8 mouse cellular contexts compared by ENCODE assay signal in the genomic region with DNA sequence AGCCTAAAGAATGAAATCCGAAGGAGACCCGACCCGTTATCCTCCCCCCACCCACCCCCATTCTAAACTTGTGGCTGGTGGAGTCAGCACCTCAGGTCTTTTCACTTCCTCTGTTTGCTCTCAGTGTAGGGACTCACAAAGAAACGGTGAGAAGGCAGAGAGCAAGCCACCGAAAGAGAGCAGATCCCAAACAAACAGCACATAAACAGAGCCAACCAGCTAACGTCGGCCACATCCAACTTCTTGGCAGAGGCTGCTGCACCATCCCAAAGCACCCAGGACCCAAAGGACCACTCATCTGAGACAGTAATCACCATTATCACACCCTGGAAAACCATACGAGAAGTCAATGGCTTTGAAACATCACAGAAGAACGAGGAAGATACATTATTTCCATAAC. TPM values are rescaled to one million over a fixed set of nuclear protein-coding genes. Genes with fewer than 3 reads are reported as not detected.
A peak's percentile ranks its signal among the peaks of the same experiment; 100 is the strongest.
DNase-seq lines count a peak whose midpoint lies in the region; ATAC-seq and TF ChIP-seq lines count a peak whose summit lies in the region.

No protein-coding gene starts in this region.

- in situ Hi-C loops in ES-E14 (cut with MboI; ENCODE audit: low sequenced_read_pairs in 2 of 2, unreplicated experiment in 2 of 2): no loop called here

- H3K4me1 ChIP-seq in heart, embryonic 14.5 days (ENCODE audit: control insufficient read depth in 2 of 2, insufficient read depth in 2 of 2, low read length in 2 of 2): peaks cover 12 to 19% of the 10 kb centered on the region in 2 experiments
- peaks cover 0 to 27% of the 10 kb centered on the region in 2 experiments; a peak in 2 of 4 replicates for H3K4me1 ChIP-seq in ES-E14 (ENCODE audit: control insufficient read depth in 2 of 2, insufficient read depth in 2 of 2, low read length in 2 of 2, poor library complexity in 1 of 2)
- peaks cover 8% of the 10 kb centered on the region for H3K4me1 ChIP-seq in hindbrain, embryonic 11.5 days (replicated peaks; ENCODE audit: control insufficient read depth, insufficient read depth, low read length)
- peaks cover 35% of the 10 kb centered on the region for H3K4me1 ChIP-seq in midbrain, embryonic 13.5 days (replicated peaks)

- intact Hi-C loops in left cerebral cortex, postnatal 4 days (cut with DNase I): no loop called here

- H3K27ac ChIP-seq in heart, embryonic 14.5 days (replicated peaks in 1 of 2; ENCODE audit: control insufficient read depth in 1 of 2, insufficient read depth in 1 of 2, low read depth in 2 of 2, low read length in 2 of 2): peak overlapping the region in 1 of 2 experiments; percentile 96; a peak in 1 of 4 replicates
- H3K27ac ChIP-seq in ES-E14 (ENCODE audit: insufficient read depth, low read depth, low read length, poor library complexity, severe bottlenecking): no peak overlapping the region
- H3K27ac ChIP-seq in hindbrain, embryonic 11.5 days (ENCODE audit: low read depth, low read length): no peak overlapping the region
- H3K27ac ChIP-seq in midbrain, embryonic 13.5 days: peak overlapping the region; percentile 97

- H3K9me3 ChIP-seq in heart, embryonic 14.5 days (ENCODE audit: control insufficient read depth, low read length): no peaks in the 10 kb centered on the region
- no peaks in the 10 kb centered on the region for H3K9me3 ChIP-seq in ES-E14 (ENCODE audit: control insufficient read depth, insufficient read depth, low read depth, low read length)
- H3K9me3 ChIP-seq in hindbrain, embryonic 11.5 days (ENCODE audit: control insufficient read depth, low read length): no peaks in the 10 kb centered on the region
- no peaks in the 10 kb centered on the region for H3K9me3 ChIP-seq in midbrain, embryonic 13.5 days

- peaks cover 23% of the 10 kb centered on the region for H3K36me3 ChIP-seq in heart, embryonic 14.5 days (ENCODE audit: control insufficient read depth, insufficient read depth, low read length)
- peaks cover 3% of the 10 kb centered on the region; the same call in 1 of the 2 replicates for H3K36me3 ChIP-seq in ES-E14 (ENCODE audit: control insufficient read depth, insufficient read depth, low read length, poor library complexity, severe bottlenecking)
- H3K36me3 ChIP-seq in hindbrain, embryonic 11.5 days (ENCODE audit: control insufficient read depth, insufficient read depth, low read length): no peaks in the 10 kb centered on the region
- H3K36me3 ChIP-seq in midbrain, embryonic 13.5 days: peaks cover 24% of the 10 kb centered on the region

- H3K4me2 ChIP-seq in heart, embryonic 14.5 days (ENCODE audit: low read length): peak overlapping the region; percentile 94
- H3K4me2 ChIP-seq in hindbrain, embryonic 11.5 days (replicated peaks; ENCODE audit: low read depth, low read length): peak overlapping the region; percentile 78
- H3K4me2 ChIP-seq in midbrain, embryonic 13.5 days (replicated peaks): peak overlapping the region; percentile 84

- 31% methylated on average over 9 of the region's 9 CpGs for WGBS in heart, embryonic 14.5 days
- WGBS in hindbrain, embryonic 11.5 days: 48% methylated on average over 9 of the region's 9 CpGs
- WGBS in midbrain, embryonic 13.5 days: 40% methylated on average over 9 of the region's 9 CpGs

- no peaks in the 10 kb centered on the region for H3K27me3 ChIP-seq in heart, embryonic 14.5 days (ENCODE audit: control insufficient read depth, insufficient read depth, low read length)
- H3K27me3 ChIP-seq in hindbrain, embryonic 11.5 days (ENCODE audit: control insufficient read depth, insufficient read depth, low read length): no peaks in the 10 kb centered on the region
- H3K27me3 ChIP-seq in midbrain, embryonic 13.5 days: no peaks in the 10 kb centered on the region

- no peak for DNase-seq in heart, adult 8-10 months (ENCODE audit: low spot score)
- DNase-seq in ES-E14 (ENCODE audit: low read depth, low spot score): no peak
- DNase-seq in hindbrain, embryonic 11.5 days (ENCODE audit: low spot score): no peak
- no peak for DNase-seq in right cerebral cortex, postnatal 25 days
- no peak for DNase-seq in left cerebral cortex, postnatal 4 days
- DNase-seq in layer of hippocampus, adult 11-12 months (ENCODE audit: low spot score): no peak

- H3K4me3 ChIP-seq in heart, embryonic 14.5 days (ENCODE audit: control insufficient read depth in 1 of 2, insufficient read depth in 1 of 2, low read depth in 1 of 2, low read length in 2 of 2): peak overlapping the region; percentile 70 to 83
- peak overlapping the region; percentile 84 to 98 for H3K4me3 ChIP-seq in ES-E14 (ENCODE audit: insufficient read depth in 1 of 2, low read depth in 1 of 2, low read length in 2 of 2, poor library complexity in 1 of 2, severe bottlenecking in 1 of 2)
- H3K4me3 ChIP-seq in hindbrain, embryonic 11.5 days (ENCODE audit: low read depth, low read length): peak overlapping the region; percentile 60
- peak overlapping the region; percentile 79 for H3K4me3 ChIP-seq in midbrain, embryonic 13.5 days (replicated peaks)

- peak overlapping the region; percentile 90 for H3K9ac ChIP-seq in heart, embryonic 14.5 days (ENCODE audit: low read length)
- peak overlapping the region; percentile 91 for H3K9ac ChIP-seq in ES-E14 (ENCODE audit: insufficient read depth, low read depth, low read length, poor library complexity, severe bottlenecking)
- H3K9ac ChIP-seq in hindbrain, embryonic 11.5 days (ENCODE audit: low read depth, low read length): peak overlapping the region; percentile 85; the same call in 1 of the 2 replicates
- peak overlapping the region; percentile 81 for H3K9ac ChIP-seq in midbrain, embryonic 13.5 days (replicated peaks)

- ATAC-seq in heart, embryonic 14.5 days (ENCODE audit: insufficient number of reproducible peaks, insufficient read depth, low FRiP score, low read depth): no peak
- ATAC-seq in hindbrain, embryonic 11.5 days (ENCODE audit: low FRiP score): no peak
- ATAC-seq in midbrain, embryonic 13.5 days: no peak

TF ChIP-seq in ES-E14, 5 proteins besides CTCF, POLR2A, EP300 and RAD21:
- TF ChIP-seq HCFC1 (IDR thresholded peaks at IDR 0.05; ENCODE audit: borderline replicate concordance, insufficient read depth, low read length) (no peak), ZC3H11A (IDR thresholded peaks at IDR 0.05; ENCODE audit: borderline replicate concordance, low read depth, low read length) (no peak), CHD2 (IDR thresholded peaks at IDR 0.05; ENCODE audit: low read depth, low read length) (no peak), MAFK (IDR thresholded peaks at IDR 0.05; ENCODE audit: insufficient read depth, low read depth, low read length) (no peak), ZNF384 (IDR thresholded peaks at IDR 0.05; ENCODE audit: low read depth, low read length) (no peak)

RNA-seq across cellular contexts. Expression of gene Pip4k2b, which starts 1.1 kb away (rescaled TPM):
- 0.80 and 1.1 TPM in 2 replicates for polyA plus RNA-seq in heart, embryonic 14.5 days (2014; fragmentation: Nextera tagmentation; extraction: Ambion mirVana)
- 10 to 100 TPM; 21.9 to 26.6 (median 25.6) TPM for total RNA-seq in heart, adult 8-10 months (2022)
- 26.5 and 31.3 TPM in 2 replicates for total RNA-seq in ES-E14 (2012; rRNA removed)
- 2.9 and 3.4 TPM in 2 replicates for polyA plus RNA-seq in hindbrain, embryonic 11.5 days (2014; fragmentation: Nextera tagmentation; extraction: Ambion mirVana)
- 3.7 and 4.0 TPM in 2 replicates for polyA plus RNA-seq in midbrain, embryonic 13.5 days (2015; fragmentation: Nextera tagmentation; extraction: Ambion mirVana)
- 100 to 1,000 TPM; 180 to 185 TPM for total RNA-seq in left cerebral cortex, postnatal 4 days (2021)

RNA-seq across cellular contexts. Expression of gene Cwc25, which starts 22.9 kb away (rescaled TPM):
- polyA plus RNA-seq in heart, embryonic 14.5 days (2014; fragmentation: Nextera tagmentation; extraction: Ambion mirVana): 9.0 and 9.8 TPM in 2 replicates
- total RNA-seq in heart, adult 8-10 months (2022): 1 to 10 TPM; 6.1 to 7.1 (median 6.3) TPM
- 14.0 and 18.5 TPM in 2 replicates for total RNA-seq in ES-E14 (2012; rRNA removed)
- polyA plus RNA-seq in hindbrain, embryonic 11.5 days (2014; fragmentation: Nextera tagmentation; extraction: Ambion mirVana): 13.1 and 17.0 TPM in 2 replicates
- 19.0 and 19.6 TPM in 2 replicates for polyA plus RNA-seq in midbrain, embryonic 13.5 days (2015; fragmentation: Nextera tagmentation; extraction: Ambion mirVana)
- total RNA-seq in left cerebral cortex, postnatal 4 days (2021): 10 to 100 TPM; 17.6 to 20.4 TPM

RNA-seq across cellular contexts. Expression of gene 1700001P01Rik, which starts 32.3 kb away (rescaled TPM):
- not detected in 2 replicates for polyA plus RNA-seq in heart, embryonic 14.5 days (2014; fragmentation: Nextera tagmentation; extraction: Ambion mirVana)
- total RNA-seq in heart, adult 8-10 months (2022): not detected
- 2.3 TPM in 2 replicates for total RNA-seq in ES-E14 (2012; rRNA removed)
- polyA plus RNA-seq in hindbrain, embryonic 11.5 days (2014; fragmentation: Nextera tagmentation; extraction: Ambion mirVana): 0.39 and 0.60 TPM in 2 replicates
- 0.81 and 1.1 TPM in 2 replicates for polyA plus RNA-seq in midbrain, embryonic 13.5 days (2015; fragmentation: Nextera tagmentation; extraction: Ambion mirVana)
- total RNA-seq in left cerebral cortex, postnatal 4 days (2021): 1 to 10 TPM in 1 of 2 experiments, not detected in 1; 2.0 TPM

RNA-seq across cellular contexts. Expression of gene Rpl23, which starts 38.8 kb away (rescaled TPM):
- polyA plus RNA-seq in heart, embryonic 14.5 days (2014; fragmentation: Nextera tagmentation; extraction: Ambion mirVana): 499 and 536 TPM in 2 replicates
- total RNA-seq in heart, adult 8-10 months (2022): 100 to 1,000 TPM; 425 to 610 (median 521) TPM
- 1,213 and 1,430 TPM in 2 replicates for total RNA-seq in ES-E14 (2012; rRNA removed)
- polyA plus RNA-seq in hindbrain, embryonic 11.5 days (2014; fragmentation: Nextera tagmentation; extraction: Ambion mirVana): 437 and 458 TPM in 2 replicates
- polyA plus RNA-seq in midbrain, embryonic 13.5 days (2015; fragmentation: Nextera tagmentation; extraction: Ambion mirVana): 363 and 377 TPM in 2 replicates
- 100 to 1,000 TPM; 614 to 660 TPM for total RNA-seq in left cerebral cortex, postnatal 4 days (2021)

RNA-seq across cellular contexts. Expression of gene Psmb3, which starts 40.2 kb away (rescaled TPM):
- 430 and 441 TPM in 2 replicates for polyA plus RNA-seq in heart, embryonic 14.5 days (2014; fragmentation: Nextera tagmentation; extraction: Ambion mirVana)
- 100 to 1,000 TPM; 145 to 154 (median 150) TPM for total RNA-seq in heart, adult 8-10 months (2022)
- 522 and 677 TPM in 2 replicates for total RNA-seq in ES-E14 (2012; rRNA removed)
- 468 and 507 TPM in 2 replicates for polyA plus RNA-seq in hindbrain, embryonic 11.5 days (2014; fragmentation: Nextera tagmentation; extraction: Ambion mirVana)
- polyA plus RNA-seq in midbrain, embryonic 13.5 days (2015; fragmentation: Nextera tagmentation; extraction: Ambion mirVana): 503 and 505 TPM in 2 replicates
- 100 to 1,000 TPM; 168 to 172 TPM for total RNA-seq in left cerebral cortex, postnatal 4 days (2021)
